In genomic region chr14:99044718-99045117, GRCm38 (mm10) we compare ENCODE assay signal across 8 mouse cellular contexts. TPM values are rescaled to one million over a fixed set of nuclear protein-coding genes. Genes with fewer than 3 reads are reported as not detected.
DNase-seq lines count a peak whose midpoint lies in the region; ATAC-seq and TF ChIP-seq lines count a peak whose summit lies in the region.

No protein-coding gene starts in this region.

- peak overlapping the region; percentile 84 for H3K4me2 ChIP-seq in kidney, postnatal 0 days (ENCODE audit: low read length)
- peak overlapping the region; percentile 61 for H3K4me2 ChIP-seq in intestine, embryonic 15.5 days (replicated peaks)
- peak overlapping the region; percentile 64 for H3K4me2 ChIP-seq in neural tube, embryonic 12.5 days (replicated peaks)

- H3K9ac ChIP-seq in kidney, postnatal 0 days (ENCODE audit: low read depth, low read length), result peak overlapping the region; percentile 96; the same call in 1 of the 2 replicates
- H3K9ac ChIP-seq in intestine, embryonic 15.5 days, result peak overlapping the region; percentile 92
- peak overlapping the region; percentile 95 for H3K9ac ChIP-seq in neural tube, embryonic 12.5 days

- no peaks in the 10 kb centered on the region for H3K36me3 ChIP-seq in kidney, postnatal 0 days (ENCODE audit: insufficient read depth, low read length)
- H3K36me3 ChIP-seq in embryonic facial prominence, embryonic 10.5 days (replicated peaks), result peaks cover 18% of the 10 kb centered on the region
- no peaks in the 10 kb centered on the region for H3K36me3 ChIP-seq in intestine, embryonic 15.5 days
- no peaks in the 10 kb centered on the region for H3K36me3 ChIP-seq in neural tube, embryonic 12.5 days

- DNase-seq in kidney, postnatal 0 days (ENCODE audit: low spot score), result no peak
- no peak for DNase-seq in kidney, adult 11 months
- DNase-seq in embryonic facial prominence, embryonic 10.5 days (ENCODE audit: low spot score), result no peak
- no peak for DNase-seq in adrenal gland, postnatal 25 days
- no peak for DNase-seq in left cerebral cortex, adult 11 months (ENCODE audit: low spot score)
- DNase-seq in testis, postnatal 14 days (ENCODE audit: low spot score), result no peak

- 6% methylated on average over 5 of the region's 5 CpGs for WGBS in kidney, postnatal 0 days
- 9% methylated on average over 5 of the region's 5 CpGs for WGBS in embryonic facial prominence, embryonic 10.5 days
- 4% methylated on average over 5 of the region's 5 CpGs for WGBS in intestine, embryonic 15.5 days
- 6% methylated on average over 5 of the region's 5 CpGs for WGBS in neural tube, embryonic 12.5 days

- TF ChIP-seq CTCF in kidney, postnatal 0 days (IDR thresholded peaks at IDR 0.05; ENCODE audit: low read depth), result no peak

- no peak for ATAC-seq in kidney, postnatal 0 days (replicated peaks; ENCODE audit: low FRiP score, low read depth)
- no peak for ATAC-seq in intestine, embryonic 15.5 days
- ATAC-seq in neural tube, embryonic 12.5 days (ENCODE audit: low FRiP score, low read depth), result no peak

- no peaks in the 10 kb centered on the region for H3K27me3 ChIP-seq in kidney, postnatal 0 days (ENCODE audit: insufficient read depth, low read length)
- no peaks in the 10 kb centered on the region for H3K27me3 ChIP-seq in embryonic facial prominence, embryonic 10.5 days (replicated peaks; ENCODE audit: low read depth, poor library complexity, severe bottlenecking)
- no peaks in the 10 kb centered on the region for H3K27me3 ChIP-seq in intestine, embryonic 15.5 days (replicated peaks)
- H3K27me3 ChIP-seq in neural tube, embryonic 12.5 days (replicated peaks), result no peaks in the 10 kb centered on the region

- H3K4me3 ChIP-seq in kidney, postnatal 0 days (replicated peaks; ENCODE audit: low read depth, low read length), result peak overlapping the region; percentile 97
- H3K4me3 ChIP-seq in embryonic facial prominence, embryonic 10.5 days, result peak overlapping the region; percentile 94
- peak overlapping the region; percentile 93 for H3K4me3 ChIP-seq in intestine, embryonic 15.5 days (replicated peaks)
- H3K4me3 ChIP-seq in neural tube, embryonic 12.5 days, result peak overlapping the region; percentile 91

- H3K9me3 ChIP-seq in kidney, postnatal 0 days (replicated peaks; ENCODE audit: low read length), result no peaks in the 10 kb centered on the region
- H3K9me3 ChIP-seq in embryonic facial prominence, embryonic 10.5 days, result no peaks in the 10 kb centered on the region
- H3K9me3 ChIP-seq in intestine, embryonic 15.5 days, result no peaks in the 10 kb centered on the region
- H3K9me3 ChIP-seq in neural tube, embryonic 12.5 days, result no peaks in the 10 kb centered on the region

- no peak overlapping the region for H3K27ac ChIP-seq in kidney, postnatal 0 days
- H3K27ac ChIP-seq in embryonic facial prominence, embryonic 10.5 days (replicated peaks), result peak overlapping the region; percentile 97
- H3K27ac ChIP-seq in intestine, embryonic 15.5 days, result no peak overlapping the region
- H3K27ac ChIP-seq in neural tube, embryonic 12.5 days, result no peak overlapping the region

- H3K4me1 ChIP-seq in kidney, postnatal 0 days (replicated peaks; ENCODE audit: insufficient read depth, low read length), result peaks cover 13% of the 10 kb centered on the region
- H3K4me1 ChIP-seq in embryonic facial prominence, embryonic 10.5 days, result peaks cover 29% of the 10 kb centered on the region
- peaks cover 14% of the 10 kb centered on the region for H3K4me1 ChIP-seq in intestine, embryonic 15.5 days (replicated peaks)
- H3K4me1 ChIP-seq in neural tube, embryonic 12.5 days, result peaks cover 17% of the 10 kb centered on the region

RNA-seq across cellular contexts. Expression of gene Mzt1, which starts 1.2 kb away (rescaled TPM):
- 89.9 and 94.8 TPM in 2 replicates for polyA plus RNA-seq in kidney, postnatal 0 days (2015; fragmentation: Nextera tagmentation; extraction: Ambion mirVana)
- polyA plus RNA-seq in embryonic facial prominence, embryonic 10.5 days (2016; fragmentation: Nextera tagmentation; extraction: Ambion mirVana), result 96.8 and 101 TPM in 2 replicates
- polyA plus RNA-seq in intestine, embryonic 15.5 days (2015; fragmentation: Nextera tagmentation; extraction: Ambion mirVana), result 60.8 and 70.6 TPM in 2 replicates
- polyA plus RNA-seq in neural tube, embryonic 12.5 days (2016; fragmentation: Nextera tagmentation; extraction: Ambion mirVana), result 124 and 128 TPM in 2 replicates
- total RNA-seq in adrenal gland, postnatal 25 days (2021), result 31.1 and 35.6 TPM in 2 replicates

RNA-seq across cellular contexts. Expression of gene Bora, which starts 1.3 kb away (rescaled TPM):
- polyA plus RNA-seq in kidney, postnatal 0 days (2015; fragmentation: Nextera tagmentation; extraction: Ambion mirVana), result 26.4 and 28.8 TPM in 2 replicates
- 87.0 and 93.0 TPM in 2 replicates for polyA plus RNA-seq in embryonic facial prominence, embryonic 10.5 days (2016; fragmentation: Nextera tagmentation; extraction: Ambion mirVana)
- polyA plus RNA-seq in intestine, embryonic 15.5 days (2015; fragmentation: Nextera tagmentation; extraction: Ambion mirVana), result 61.2 and 61.8 TPM in 2 replicates
- polyA plus RNA-seq in neural tube, embryonic 12.5 days (2016; fragmentation: Nextera tagmentation; extraction: Ambion mirVana), result 49.3 and 50.9 TPM in 2 replicates
- total RNA-seq in adrenal gland, postnatal 25 days (2021), result 4.5 and 6.6 TPM in 2 replicates

RNA-seq across cellular contexts. Expression of gene Rpl36a-ps1, which starts 50.6 kb away (rescaled TPM):
- polyA plus RNA-seq in kidney, postnatal 0 days (2015; fragmentation: Nextera tagmentation; extraction: Ambion mirVana), result 4.4 and 4.8 TPM in 2 replicates
- 1.4 TPM in 1 of 2 replicates, not detected in the other for polyA plus RNA-seq in embryonic facial prominence, embryonic 10.5 days (2016; fragmentation: Nextera tagmentation; extraction: Ambion mirVana)
- polyA plus RNA-seq in intestine, embryonic 15.5 days (2015; fragmentation: Nextera tagmentation; extraction: Ambion mirVana), result 0.96 and 1.6 TPM in 2 replicates
- 1.7 TPM in 1 of 2 replicates, not detected in the other for polyA plus RNA-seq in neural tube, embryonic 12.5 days (2016; fragmentation: Nextera tagmentation; extraction: Ambion mirVana)
- 4.4 TPM in 1 of 2 replicates, not detected in the other for total RNA-seq in adrenal gland, postnatal 25 days (2021)

RNA-seq across cellular contexts. Expression of gene Pibf1, which starts 54.5 kb away (rescaled TPM):
- polyA plus RNA-seq in kidney, postnatal 0 days (2015; fragmentation: Nextera tagmentation; extraction: Ambion mirVana), result 12.7 and 15.1 TPM in 2 replicates
- 22.1 and 23.6 TPM in 2 replicates for polyA plus RNA-seq in embryonic facial prominence, embryonic 10.5 days (2016; fragmentation: Nextera tagmentation; extraction: Ambion mirVana)
- polyA plus RNA-seq in intestine, embryonic 15.5 days (2015; fragmentation: Nextera tagmentation; extraction: Ambion mirVana), result 15.6 and 17.0 TPM in 2 replicates
- 19.1 and 19.8 TPM in 2 replicates for polyA plus RNA-seq in neural tube, embryonic 12.5 days (2016; fragmentation: Nextera tagmentation; extraction: Ambion mirVana)
- 10.8 and 13.8 TPM in 2 replicates for total RNA-seq in adrenal gland, postnatal 25 days (2021)

RNA-seq across cellular contexts. Expression of gene Dis3, which starts 54.9 kb away (rescaled TPM):
- polyA plus RNA-seq in kidney, postnatal 0 days (2015; fragmentation: Nextera tagmentation; extraction: Ambion mirVana), result 18.6 and 20.2 TPM in 2 replicates
- polyA plus RNA-seq in embryonic facial prominence, embryonic 10.5 days (2016; fragmentation: Nextera tagmentation; extraction: Ambion mirVana), result 42.9 and 43.3 TPM in 2 replicates
- polyA plus RNA-seq in intestine, embryonic 15.5 days (2015; fragmentation: Nextera tagmentation; extraction: Ambion mirVana), result 27.2 and 31.9 TPM in 2 replicates
- polyA plus RNA-seq in neural tube, embryonic 12.5 days (2016; fragmentation: Nextera tagmentation; extraction: Ambion mirVana), result 32.1 and 34.9 TPM in 2 replicates
- 21.2 and 24.9 TPM in 2 replicates for total RNA-seq in adrenal gland, postnatal 25 days (2021)
